Mouse (Mus musculus) layer of hippocampus, adult 9-11 months (tissue): Measurements from ENCODE around the gene Adad2.

Experiments
- DNase-seq: peaks from one replicate; pipeline ENCODE4 v3.0.0; 2022

The Adad2 gene

GRCm38 (mm10) chr8:119644429-119644960, 31.9 kb downstream of the Adad2 start:
- DNase-seq, result no peak

GRCm38 (mm10) chr8:119644981-119645597, 32.5 kb downstream of the Adad2 start:
- DNase-seq, result no peak

GRCm38 (mm10) chr8:119646197-119646596, 33.6 kb downstream of the Adad2 start:
- no peak for DNase-seq

- no peak for DNase-seq
These were observed 34.3 kb downstream of the Adad2 start for GRCm38 (mm10) chr8:119646846-119647245.

- no peak for DNase-seq
These were observed 38.8 kb downstream of the Adad2 start for GRCm38 (mm10) chr8:119651324-119651723.

- no peak for DNase-seq
These were observed 44.3 kb downstream of the Adad2 start for GRCm38 (mm10) chr8:119656709-119657464.

- no peak for DNase-seq
These were observed 48.5 kb downstream of the Adad2 start for GRCm38 (mm10) chr8:119661081-119661480.

GRCm38 (mm10) chr8:119661892-119662291, 49.3 kb downstream of the Adad2 start:
- no peak for DNase-seq

- no peak for DNase-seq
These were observed 50.9 kb downstream of the Adad2 start for GRCm38 (mm10) chr8:119663440-119663839.

- no peak for DNase-seq
These were observed 52.7 kb downstream of the Adad2 start for GRCm38 (mm10) chr8:119665270-119665669.
